Comparison of ENCODE assay signal across 12 mouse cellular contexts in the genomic region with DNA sequence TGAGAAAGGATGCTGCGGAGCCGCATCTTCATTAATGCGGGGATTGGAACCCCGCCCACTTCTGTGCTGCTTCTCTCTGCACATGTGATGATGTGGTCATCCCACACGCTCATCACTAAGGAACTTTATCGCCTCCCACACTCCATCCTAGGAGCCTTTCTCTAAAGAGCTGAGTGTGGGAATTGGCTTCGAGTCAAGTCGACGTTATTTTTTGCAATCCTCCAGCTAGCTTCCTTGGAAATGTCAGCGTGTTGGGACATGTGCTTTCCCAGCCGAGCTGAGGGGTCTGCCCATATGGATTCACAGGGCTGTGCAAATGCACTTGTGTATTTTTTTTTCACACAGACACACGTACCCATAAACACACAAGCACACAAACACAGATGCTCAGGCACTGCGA.
DNase-seq lines count a peak whose midpoint lies in the region; ATAC-seq lines count a peak whose summit lies in the region.
"Had no signal": no experiment of that assay in that cellular context is flagged by ENCODE, and none has a peak within 500 bp of the region (broad histone marks: within the 10 kb centered on the region; RNA-seq: fewer than 3 reads in every experiment).

No protein-coding gene starts in this region.

- H3K27ac ChIP-seq in heart, embryonic 15.5 days, result no peak overlapping the region
- no peak overlapping the region for H3K27ac ChIP-seq in hindbrain, embryonic 14.5 days
- H3K27ac ChIP-seq: liver, embryonic 13.5 days had no signal

- ATAC-seq in heart, embryonic 15.5 days (replicated peaks; ENCODE audit: insufficient number of reproducible peaks, insufficient read depth, low FRiP score, low read depth), result peak; percentile 60; the same call in 1 of the 2 replicates
- no peak for ATAC-seq in hindbrain, embryonic 14.5 days (ENCODE audit: low FRiP score)

- no peaks in the 10 kb centered on the region; the same call in 1 of the 2 replicates for H3K4me1 ChIP-seq in heart, embryonic 15.5 days (replicated peaks)
- H3K4me1 ChIP-seq in hindbrain, embryonic 14.5 days (replicated peaks; ENCODE audit: control insufficient read depth, insufficient read depth, low read length), result no peaks in the 10 kb centered on the region
- H3K4me1 ChIP-seq: liver, embryonic 13.5 days had no signal

- H3K36me3 ChIP-seq in heart, embryonic 15.5 days, result no peaks in the 10 kb centered on the region
- peaks cover 54% of the 10 kb centered on the region for H3K36me3 ChIP-seq in hindbrain, embryonic 14.5 days (replicated peaks; ENCODE audit: control insufficient read depth, insufficient read depth)
- H3K36me3 ChIP-seq: G1E; liver, embryonic 13.5 days had no signal

- intact Hi-C loops in left cerebral cortex, postnatal 4 days (cut with DNase I), result loop anchor here (10.0 kb wide), 1 partner anchor 769 kb away; no protein-coding TSS in a partner anchor

- H3K4me2 ChIP-seq in heart, embryonic 15.5 days, result no peak overlapping the region
- H3K4me2 ChIP-seq in hindbrain, embryonic 14.5 days (replicated peaks), result no peak overlapping the region
- H3K4me2 ChIP-seq: liver, embryonic 13.5 days had no signal

- 59% methylated on average over 13 of the region's 13 CpGs for WGBS in heart, embryonic 15.5 days
- 87% methylated on average over 13 of the region's 13 CpGs for WGBS in hindbrain, embryonic 14.5 days

- H3K9me3 ChIP-seq in heart, embryonic 15.5 days (replicated peaks), result no peaks in the 10 kb centered on the region
- H3K9me3 ChIP-seq in hindbrain, embryonic 14.5 days (ENCODE audit: control insufficient read depth, low read length), result no peaks in the 10 kb centered on the region
- H3K9me3 ChIP-seq: liver, embryonic 13.5 days had no signal

- no peak overlapping the region for H3K9ac ChIP-seq in heart, embryonic 15.5 days
- no peak overlapping the region for H3K9ac ChIP-seq in hindbrain, embryonic 14.5 days
- H3K9ac ChIP-seq: liver, embryonic 13.5 days had no signal

- DNase-seq in left cerebral cortex, adult 11 months (ENCODE audit: low spot score), result peak; percentile 75
- DNase-seq in left cerebral cortex, postnatal 4 days, result no peak
- DNase-seq in layer of hippocampus, postnatal 36 days, result peak; percentile 62 to 63
- DNase-seq in right cerebral cortex, postnatal 4 days, result peak; percentile 38
- no peak for DNase-seq in hindbrain, embryonic 14.5 days (ENCODE audit: low spot score)
- no peak for DNase-seq in c-Kit-positive CD71-positive TER-119-positive erythroid progenitor cells, embryonic 14.5 days (ENCODE audit: low spot score)
- DNase-seq: adrenal gland, adult 2 months; kidney, adult 9 months; liver, embryonic 13.5 days; thymus, postnatal 36 days had no signal

- no peak overlapping the region for H3K4me3 ChIP-seq in heart, embryonic 15.5 days
- no peak overlapping the region for H3K4me3 ChIP-seq in hindbrain, embryonic 14.5 days (replicated peaks; ENCODE audit: low read length)
- H3K4me3 ChIP-seq: liver, embryonic 13.5 days had no signal

- H3K27me3 ChIP-seq in heart, embryonic 15.5 days, result no peaks in the 10 kb centered on the region
- H3K27me3 ChIP-seq in hindbrain, embryonic 14.5 days (ENCODE audit: control insufficient read depth, insufficient read depth, low read length), result no peaks in the 10 kb centered on the region
- H3K27me3 ChIP-seq: liver, embryonic 13.5 days had no signal

Comparison
In these comparisons a context has a peak if more than half of its experiments do, and no peak if none do; other contexts are left out.
1. DNase-seq: peak in left cerebral cortex, adult 11 months (single experiment), layer of hippocampus, postnatal 36 days (2 of 2) and right cerebral cortex, postnatal 4 days (single experiment); none in left cerebral cortex, postnatal 4 days (single experiment), hindbrain, embryonic 14.5 days (single experiment) and c-Kit-positive CD71-positive TER-119-positive erythroid progenitor cells, embryonic 14.5 days (single experiment).